Mouse (Mus musculus) layer of hippocampus, adult 8-10 months (tissue): ENCODE measurements around the gene Tcf20. TPM values are rescaled to one million over a fixed set of nuclear protein-coding genes. Genes with fewer than 3 reads are reported as not detected.

Experiments
- DNase-seq, 2 experiments: peaks; one replicate each; pipeline ENCODE4 v3.0.0; 2022; ENCODE audit warnings: low spot score in 2 of 2
- total RNA-seq, 4 experiments: library from RNA; stranded (reverse); gene quantifications; 2 replicates each; pipeline ENCODE4 v1.2.4; 2022

Gene Tcf20
- total RNA-seq, 4 experiments from 2014 or later: 192 to 215 (median 201) TPM

DNA sequence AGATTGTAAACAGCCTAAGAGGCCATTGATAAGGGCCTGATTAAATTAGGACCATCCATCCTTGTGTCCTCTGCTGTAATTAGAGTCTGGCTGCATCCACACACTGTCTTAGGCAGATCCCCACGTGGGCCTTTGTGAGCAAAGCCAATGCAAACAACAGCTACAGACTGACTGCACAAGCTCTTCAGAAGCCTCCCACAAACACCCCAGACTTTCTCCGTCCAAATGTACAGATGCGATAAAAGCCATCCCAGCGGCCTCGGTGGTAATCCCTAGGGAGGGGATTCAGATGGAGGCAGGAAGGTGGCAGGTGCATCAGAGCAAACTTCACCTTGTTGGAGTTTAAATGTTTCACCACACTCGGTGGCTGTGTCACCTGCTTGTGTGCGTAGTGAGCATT, 7.6 kb upstream of the Tcf20 start:
- no peak for DNase-seq

DNA sequence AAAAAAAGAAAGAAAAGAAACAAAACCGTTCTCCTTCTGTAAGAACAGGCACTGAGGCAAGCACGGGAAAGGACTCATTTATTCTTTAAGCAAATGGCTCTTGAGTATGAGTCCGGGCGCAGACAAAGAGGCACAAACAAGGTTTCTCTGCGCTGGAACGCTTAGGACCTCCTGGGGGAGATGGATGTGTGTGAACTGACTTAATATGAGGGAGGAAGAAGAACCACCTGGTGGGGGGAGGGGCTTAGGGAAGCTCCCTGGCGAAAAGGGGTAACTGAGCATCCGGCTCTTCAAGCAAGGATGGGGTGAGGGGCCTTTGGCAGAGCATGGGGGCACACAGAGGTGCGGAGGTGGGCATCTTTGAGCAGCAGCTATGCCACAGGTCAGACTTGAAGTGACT, 5.2 kb upstream of the Tcf20 start:
- no peak for DNase-seq

GRCm38 (mm10) chr15:82992079-82992783, 4.6 kb upstream of the Tcf20 start:
- DNase-seq: no peak

DNA sequence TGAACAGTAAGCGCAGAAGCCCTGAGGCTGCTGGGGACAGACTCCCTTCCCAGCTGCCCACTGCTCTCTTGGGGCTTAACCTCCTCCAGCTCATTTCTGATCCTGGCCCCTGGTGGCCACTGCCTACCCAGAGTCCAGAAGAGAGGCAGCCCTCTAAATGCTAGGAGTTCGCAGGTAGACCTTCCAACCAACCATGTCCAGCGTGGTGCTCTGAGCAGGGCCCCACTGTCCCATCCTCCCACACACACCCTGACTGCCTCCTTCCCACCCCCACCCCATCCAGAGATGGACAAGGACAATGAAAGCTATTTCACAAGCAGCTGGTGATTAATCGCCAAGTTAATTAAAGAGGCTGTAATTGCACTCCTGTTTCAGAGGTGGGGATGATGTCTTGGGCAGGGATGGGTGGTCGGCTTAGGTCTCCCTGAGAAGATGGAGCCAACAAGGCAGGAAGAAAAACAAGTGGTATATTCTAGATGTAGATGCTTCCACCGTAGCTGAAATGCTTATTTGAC, 1.6 kb upstream of the Tcf20 start:
- no peak for DNase-seq

DNA sequence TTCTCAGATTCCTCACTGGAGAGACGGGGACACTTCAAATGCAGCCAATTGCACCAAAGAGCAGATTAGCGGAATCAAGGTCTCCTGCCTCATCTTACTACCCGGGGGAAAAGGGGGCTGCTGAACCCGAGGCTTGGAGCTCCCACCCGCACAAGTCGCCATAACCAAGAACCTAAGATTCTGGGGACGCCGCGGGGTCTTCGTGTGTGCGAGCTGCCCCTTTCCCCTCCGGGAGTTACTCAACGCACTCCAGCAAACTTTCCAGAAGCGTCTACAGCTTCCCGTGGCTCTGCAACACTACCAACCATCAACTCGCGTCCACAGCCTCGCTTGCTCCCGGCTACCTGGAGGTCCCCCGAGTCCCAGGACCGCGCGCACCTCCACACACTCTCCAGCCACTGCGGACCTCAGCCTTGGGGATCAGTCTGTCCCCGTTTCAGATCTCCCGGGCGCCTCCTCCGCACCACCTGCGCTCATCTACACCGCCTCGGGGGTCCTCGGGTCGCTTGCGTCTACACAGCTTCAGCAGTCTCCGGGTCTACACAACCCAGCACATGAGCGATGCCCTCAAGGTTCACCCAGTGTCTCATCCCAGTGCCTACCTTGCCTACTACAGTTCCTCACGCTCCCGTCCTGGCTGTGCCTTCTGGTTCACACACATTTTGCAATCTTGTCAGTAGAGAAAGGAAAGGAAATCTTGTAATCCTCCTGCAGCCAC, 499 bp downstream of the Tcf20 start:
- no peak for DNase-seq

- DNase-seq: no peak
Observed at GRCm38 (mm10) chr15:82984574-82984973, 3.1 kb downstream of the Tcf20 start.

DNA sequence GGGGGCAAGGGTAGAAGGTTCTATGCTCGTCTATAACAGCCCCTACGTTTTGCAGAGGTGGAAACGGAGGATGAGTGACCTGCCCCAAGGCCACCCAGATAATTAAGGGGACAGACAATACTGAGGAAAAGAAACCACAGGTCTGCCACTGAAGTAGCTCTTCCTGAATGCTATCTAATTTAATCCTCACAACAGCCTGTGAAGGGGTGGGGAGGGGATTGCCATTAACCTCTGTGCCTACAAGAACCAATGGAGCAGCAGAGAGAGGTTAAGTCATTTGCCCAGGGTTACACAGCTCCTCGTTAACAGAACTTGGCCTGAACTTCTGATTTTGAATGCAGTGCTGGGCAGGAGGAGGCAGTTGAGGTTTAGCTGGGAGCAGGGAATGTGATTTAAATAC, 3.6 kb downstream of the Tcf20 start:
- DNase-seq: no peak

DNA sequence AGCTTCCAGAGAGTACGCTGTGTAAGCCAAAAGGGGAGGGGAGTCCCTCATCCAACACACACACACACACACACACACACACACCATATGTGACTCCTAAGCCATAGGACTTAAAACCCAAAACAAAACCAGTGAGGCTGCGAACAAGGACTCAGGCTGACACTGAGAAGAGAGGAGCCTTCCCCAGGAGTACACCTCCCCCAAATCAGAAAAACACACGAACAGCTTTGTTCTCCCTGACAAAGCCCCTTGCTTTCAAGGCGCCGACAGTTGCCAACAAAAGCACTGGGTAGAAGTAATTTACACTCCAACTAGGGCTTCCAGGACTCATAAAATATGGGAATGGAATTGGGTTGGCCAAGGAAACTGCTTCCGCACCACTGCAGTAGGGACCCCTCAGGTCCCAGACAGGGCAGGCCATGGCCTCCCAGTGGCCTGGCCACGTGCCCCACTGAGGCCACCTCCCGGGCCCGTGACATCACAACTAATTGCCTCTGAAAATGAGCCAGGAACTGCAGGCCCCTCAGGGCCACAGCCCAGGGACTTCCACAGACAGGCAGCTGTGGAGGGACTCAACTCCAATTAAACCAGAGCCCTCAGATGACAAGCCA, 4.2 kb downstream of the Tcf20 start:
- peak in 1 of 2 experiments; percentile 60 for DNase-seq

DNA sequence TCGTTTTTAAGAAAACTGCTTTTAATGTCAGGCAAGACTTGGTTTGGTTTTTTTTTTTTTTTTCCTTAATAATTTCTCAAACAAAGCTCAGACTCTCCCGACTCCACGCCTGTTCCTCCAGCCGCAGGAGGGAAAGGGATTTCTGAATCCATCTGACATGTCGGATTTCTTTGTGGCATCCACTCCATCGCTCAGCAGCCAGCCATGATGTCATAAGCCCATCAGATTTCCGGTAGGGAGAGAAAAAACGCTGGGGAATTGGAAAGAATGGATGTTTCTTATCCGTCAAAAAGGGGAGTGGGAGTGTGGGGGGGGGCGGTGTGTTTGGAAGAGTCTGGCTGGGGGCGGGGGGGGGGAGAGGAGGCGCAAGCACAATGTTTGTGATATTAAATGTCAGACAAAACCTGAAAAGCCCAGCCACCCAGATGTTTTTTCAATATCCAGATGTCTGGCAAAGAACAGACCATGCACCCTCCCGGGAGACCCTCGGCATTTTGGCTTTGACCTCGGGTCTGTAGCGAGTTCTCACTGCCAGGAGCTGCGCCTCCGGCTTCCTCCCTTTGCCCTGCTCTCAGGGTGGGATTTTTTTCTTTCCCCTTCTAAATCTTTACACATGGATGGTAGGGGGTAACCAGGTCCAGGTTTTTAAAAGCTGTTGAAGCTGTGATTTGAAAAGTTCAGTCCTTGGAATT, 4.8 kb downstream of the Tcf20 start:
- DNase-seq: no peak

GRCm38 (mm10) chr15:82981676-82982520, 5.8 kb downstream of the Tcf20 start:
- no peak for DNase-seq

DNA sequence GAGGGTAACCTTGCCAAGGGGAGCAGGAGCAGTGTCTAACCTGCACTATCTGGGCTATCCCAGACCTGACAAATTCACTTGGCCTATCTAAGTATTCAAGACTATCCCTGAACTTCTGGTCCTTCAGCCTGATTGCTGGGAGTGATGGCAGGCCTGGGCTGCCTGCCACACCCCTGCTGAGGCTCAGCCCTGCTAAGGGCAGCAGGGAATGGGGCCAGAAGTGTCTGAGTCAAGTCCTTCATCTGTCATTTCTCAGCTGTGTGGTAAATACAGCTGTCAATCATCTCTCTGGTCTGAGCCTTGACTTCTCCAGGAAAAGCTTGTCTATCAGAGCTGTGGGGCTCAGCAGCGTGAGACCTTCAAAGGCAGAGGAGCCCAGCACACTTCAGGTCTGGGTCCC, 8.1 kb downstream of the Tcf20 start:
- DNase-seq: no peak

- DNase-seq: no peak
Observed at GRCm38 (mm10) chr15:82974471-82974870, 13.2 kb downstream of the Tcf20 start.

DNA sequence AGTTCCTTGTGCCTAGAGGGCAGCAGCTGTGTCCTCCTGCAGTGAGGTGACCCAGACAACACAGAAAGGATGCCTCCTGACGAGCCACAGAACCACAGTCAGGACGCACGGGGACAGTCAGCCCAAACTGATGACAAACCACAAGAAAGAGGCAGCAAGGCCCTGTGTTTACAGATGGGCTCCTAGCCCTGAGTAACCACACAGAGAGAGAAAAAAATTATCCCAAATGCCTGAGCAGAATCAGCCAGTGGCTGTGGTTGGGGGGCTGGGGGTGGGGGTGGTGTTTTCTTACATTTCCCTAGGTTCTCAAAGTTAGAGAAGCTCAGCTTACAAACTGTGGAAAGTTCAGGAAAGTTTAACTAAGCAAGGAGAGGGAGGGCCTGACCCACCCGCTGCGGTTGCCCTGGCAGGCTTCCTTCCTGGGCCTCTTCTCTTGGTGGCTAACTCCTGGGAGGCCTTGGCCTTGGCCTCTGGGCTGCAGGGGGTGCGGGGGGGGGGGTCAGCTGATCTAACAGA, 18.4 kb downstream of the Tcf20 start:
- DNase-seq: no peak

- peak; percentile 57 to 73 for DNase-seq
Observed at GRCm38 (mm10) chr15:82968449-82968848, 19.2 kb downstream of the Tcf20 start.

DNA sequence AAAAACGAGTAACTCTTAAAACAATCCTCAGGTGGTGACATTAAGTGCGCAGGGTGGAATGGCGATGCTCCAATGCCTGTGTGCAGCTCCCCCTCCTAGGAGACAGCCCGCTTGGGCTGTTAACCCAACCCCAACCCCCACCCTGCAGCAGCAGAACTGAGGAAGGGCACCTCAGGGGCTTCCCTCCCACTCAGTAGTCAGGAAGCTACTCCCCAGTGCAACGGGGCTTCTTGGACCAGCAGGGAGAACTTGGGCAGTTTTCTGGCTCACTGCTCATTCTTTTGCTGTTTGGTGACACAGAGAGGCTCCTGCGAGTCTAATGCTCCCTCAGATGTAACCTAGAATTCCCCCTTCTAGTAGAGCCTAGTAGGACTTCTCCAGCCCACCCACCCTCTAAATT, 19.7 kb downstream of the Tcf20 start:
- DNase-seq: no peak

DNA sequence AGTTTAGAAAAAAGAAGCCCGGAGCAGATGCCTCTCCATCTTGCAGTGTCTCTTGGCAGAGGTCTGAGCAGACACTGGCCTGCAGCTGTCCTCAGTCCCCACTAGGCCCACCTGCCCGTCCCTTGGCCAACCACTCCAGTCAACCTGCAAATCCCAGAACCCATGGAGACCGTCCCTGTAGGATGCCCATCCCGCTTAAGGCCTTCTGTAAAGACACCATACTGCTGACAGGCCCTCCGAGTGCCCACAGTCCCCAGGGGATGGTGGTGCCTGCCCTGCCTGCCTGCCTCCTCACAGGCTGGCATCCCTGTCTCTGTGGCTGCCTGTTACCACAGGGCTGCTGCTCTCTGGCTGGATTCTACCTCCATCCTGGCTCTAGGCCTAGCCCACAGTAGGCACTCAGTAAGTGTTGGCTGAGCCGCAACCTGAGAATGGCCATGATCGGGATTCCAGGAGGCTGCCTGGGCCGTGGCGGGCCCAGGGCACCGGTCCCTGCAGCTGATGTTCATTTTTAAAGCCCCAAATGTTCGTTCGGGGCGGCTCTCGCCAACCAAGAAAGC, 23.3 kb downstream of the Tcf20 start:
- DNase-seq: no peak

DNA sequence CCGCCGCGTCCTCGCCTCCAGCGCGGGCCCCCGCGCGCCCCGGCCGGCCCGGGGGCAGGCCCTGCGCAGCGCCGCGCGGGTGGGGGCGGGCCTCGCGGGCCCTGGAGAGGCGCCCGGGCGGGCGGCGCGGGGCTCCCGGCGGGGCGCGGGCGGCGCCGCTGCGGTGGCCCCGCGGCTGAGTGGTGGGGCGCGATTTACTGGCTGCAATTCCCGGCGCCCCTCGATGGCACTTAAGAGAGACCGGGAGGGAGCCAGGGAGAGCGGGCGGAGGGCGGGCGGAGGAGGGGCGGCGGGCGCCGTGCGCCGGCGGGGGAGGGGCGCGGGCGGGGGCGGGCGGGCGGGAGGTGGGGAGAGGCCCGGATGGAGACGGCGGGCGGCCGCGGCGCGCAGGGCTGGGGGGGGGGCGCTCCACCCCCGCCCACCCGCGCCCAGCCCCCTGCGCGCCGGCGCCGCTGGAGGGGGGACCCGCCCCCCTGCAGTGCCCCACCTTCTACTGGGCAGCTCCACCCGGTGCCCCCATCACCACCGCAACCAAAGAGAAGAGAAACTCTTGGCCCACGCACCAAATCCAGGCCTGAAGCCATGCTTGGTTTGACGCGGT, 24.0 kb downstream of the Tcf20 start:
- DNase-seq: no peak

DNA sequence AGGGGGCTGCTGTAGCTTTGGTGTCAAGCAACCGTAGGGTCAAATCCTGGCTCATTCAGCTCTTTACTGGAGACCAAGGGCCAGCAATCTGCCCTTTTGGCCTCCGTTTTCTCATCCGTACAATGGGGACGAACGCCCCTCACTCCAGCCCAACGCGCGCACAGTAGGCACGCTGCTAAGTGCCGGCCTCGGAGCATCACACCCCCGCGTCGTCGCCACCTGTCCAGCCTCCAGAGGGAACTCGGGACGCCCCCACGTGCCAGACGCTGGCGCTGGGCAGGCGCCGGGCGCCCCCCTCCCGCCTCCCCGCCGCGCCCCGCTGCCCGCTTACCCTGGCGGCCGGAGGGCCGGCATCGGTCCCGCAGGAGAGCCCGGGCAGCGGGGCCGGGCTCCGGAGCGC, 24.6 kb downstream of the Tcf20 start:
- no peak for DNase-seq

DNA sequence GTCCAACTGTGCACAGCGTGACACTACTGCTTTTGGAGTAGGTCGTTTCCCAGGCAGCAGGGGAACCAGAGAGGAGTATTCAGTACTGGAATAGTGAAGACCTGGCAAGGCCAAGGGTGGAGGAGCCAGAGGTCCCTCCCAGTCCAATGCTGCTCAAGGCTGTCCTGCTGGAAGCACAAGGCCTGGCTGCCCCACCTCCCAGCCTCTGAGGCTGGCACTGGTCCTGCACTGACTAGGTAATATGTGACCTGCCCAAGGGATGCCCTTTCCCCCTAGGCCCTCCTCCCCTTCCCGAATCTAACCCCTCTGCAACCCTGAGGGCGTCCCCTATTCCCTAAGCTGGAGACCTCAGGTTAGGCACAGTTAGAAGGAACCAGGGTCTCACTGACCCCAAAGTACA, 25.1 kb downstream of the Tcf20 start:
- no peak for DNase-seq
